Comparison of ENCODE assay signal across 20 mouse cellular contexts in genomic region chr12:75689003-75689402, GRCm38 (mm10).
"Had no signal": no experiment of that assay in that cellular context is flagged by ENCODE, and none has a peak within 500 bp of the region (broad histone marks: within the 10 kb centered on the region; RNA-seq: fewer than 3 reads in every experiment).

No protein-coding gene starts in this region.

- H3K4me1 ChIP-seq: limb, embryonic 10.5 days; limb, embryonic 13.5 days; liver, embryonic 12.5 days; liver, embryonic 15.5 days; neural tube, embryonic 12.5 days; neural tube, embryonic 15.5 days had no signal

- H3K27ac ChIP-seq: kidney, postnatal 0 days; limb, embryonic 10.5 days; limb, embryonic 13.5 days; liver, embryonic 12.5 days; liver, embryonic 15.5 days; neural tube, embryonic 12.5 days; neural tube, embryonic 15.5 days; stomach, postnatal 0 days had no signal

- H3K36me3 ChIP-seq: limb, embryonic 10.5 days; limb, embryonic 13.5 days; liver, embryonic 12.5 days; liver, embryonic 15.5 days; neural tube, embryonic 12.5 days; neural tube, embryonic 15.5 days had no signal

- H3K9me3 ChIP-seq: limb, embryonic 10.5 days; limb, embryonic 13.5 days; liver, embryonic 12.5 days; liver, embryonic 15.5 days; neural tube, embryonic 12.5 days; neural tube, embryonic 15.5 days had no signal

- H3K27me3 ChIP-seq: limb, embryonic 13.5 days; liver, embryonic 12.5 days; liver, embryonic 15.5 days; neural tube, embryonic 12.5 days; neural tube, embryonic 15.5 days had no signal

- H3K4me3 ChIP-seq: limb, embryonic 10.5 days; limb, embryonic 13.5 days; liver, embryonic 12.5 days; liver, embryonic 15.5 days; neural tube, embryonic 12.5 days; neural tube, embryonic 15.5 days had no signal

- ATAC-seq: intestine, postnatal 0 days; liver, embryonic 12.5 days had no signal

- DNase-seq: kidney, adult 2 months; kidney, postnatal 36 days; liver; lung, adult 18-20 months; lung, postnatal 14 days; midbrain, embryonic 14.5 days; right cerebral cortex, adult 18-20 months; right cerebral cortex, postnatal 14 days; right cerebral cortex, postnatal 4 days; thymus, adult 2 months; thymus, postnatal 36 days had no signal
